Mouse (Mus musculus) layer of hippocampus, adult 9-10 months (tissue): ENCODE data around the gene Lrrc75b.
A peak's percentile ranks its signal among the peaks of the same experiment; 100 is the strongest.

Experiments used
- DNase-seq: peaks from one replicate; pipeline ENCODE4 v3.0.0; 2022; ENCODE audit warnings: low spot score

Lrrc75b gene

GRCm38 (mm10) chr10:75559676-75560548, at the start of gene Lrrc75b:
Lrrc75b (minus strand) TSS chr10:75560330.
- no peak for DNase-seq

- DNase-seq: no peak
These were observed 48.8 kb upstream of the Lrrc75b start for GRCm38 (mm10) chr10:75608975-75609374.

- DNase-seq: no peak
These were observed 47.1 kb upstream of the Lrrc75b start for GRCm38 (mm10) chr10:75607253-75607652.

GRCm38 (mm10) chr10:75605162-75605846, 45.2 kb upstream of the Lrrc75b start:
- no peak for DNase-seq

- no peak for DNase-seq
These were observed 40.1 kb upstream of the Lrrc75b start for GRCm38 (mm10) chr10:75600189-75600730.

GRCm38 (mm10) chr10:75595981-75596380, 35.9 kb upstream of the Lrrc75b start:
- DNase-seq: no peak

- DNase-seq: no peak
These were observed 32.5 kb upstream of the Lrrc75b start for GRCm38 (mm10) chr10:75592585-75592984.

GRCm38 (mm10) chr10:75591211-75591894, 31.2 kb upstream of the Lrrc75b start:
- DNase-seq: no peak

GRCm38 (mm10) chr10:75589651-75590050, 29.5 kb upstream of the Lrrc75b start:
- DNase-seq: no peak

GRCm38 (mm10) chr10:75589129-75589528, 29.0 kb upstream of the Lrrc75b start, which contains the start of gene Ggt5:
Ggt5 (plus strand) TSS chr10:75589340.
- DNase-seq: no peak

- no peak for DNase-seq
These were observed 28.2 kb upstream of the Lrrc75b start for GRCm38 (mm10) chr10:75588336-75588735.

- DNase-seq: no peak
These were observed 27.7 kb upstream of the Lrrc75b start for GRCm38 (mm10) chr10:75587781-75588180.

GRCm38 (mm10) chr10:75586553-75586879, 26.4 kb upstream of the Lrrc75b start:
- DNase-seq: no peak

- peak; percentile 87 for DNase-seq
These were observed 25.9 kb upstream of the Lrrc75b start for GRCm38 (mm10) chr10:75585876-75586552.

GRCm38 (mm10) chr10:75579129-75579528, 19.0 kb upstream of the Lrrc75b start:
- DNase-seq: no peak

- DNase-seq: no peak
These were observed 13.8 kb upstream of the Lrrc75b start for GRCm38 (mm10) chr10:75573965-75574364.

GRCm38 (mm10) chr10:75573181-75573580, 13.1 kb upstream of the Lrrc75b start:
- DNase-seq: no peak

- no peak for DNase-seq
These were observed 11.8 kb upstream of the Lrrc75b start for GRCm38 (mm10) chr10:75571937-75572336.

- no peak for DNase-seq
These were observed 11.0 kb upstream of the Lrrc75b start for GRCm38 (mm10) chr10:75570981-75571657.

GRCm38 (mm10) chr10:75568851-75569250, 8.7 kb upstream of the Lrrc75b start:
- DNase-seq: no peak

GRCm38 (mm10) chr10:75568441-75568840, 8.3 kb upstream of the Lrrc75b start:
- no peak for DNase-seq
